Mouse (Mus musculus): ENCODE results near the gene Ism2.
"Not testable (repeated sequence)": the region's sequence is repeated elsewhere in the genome, so short reads cannot be mapped to it uniquely, and the experiment has no call there.

Gene Ism2

DNA sequence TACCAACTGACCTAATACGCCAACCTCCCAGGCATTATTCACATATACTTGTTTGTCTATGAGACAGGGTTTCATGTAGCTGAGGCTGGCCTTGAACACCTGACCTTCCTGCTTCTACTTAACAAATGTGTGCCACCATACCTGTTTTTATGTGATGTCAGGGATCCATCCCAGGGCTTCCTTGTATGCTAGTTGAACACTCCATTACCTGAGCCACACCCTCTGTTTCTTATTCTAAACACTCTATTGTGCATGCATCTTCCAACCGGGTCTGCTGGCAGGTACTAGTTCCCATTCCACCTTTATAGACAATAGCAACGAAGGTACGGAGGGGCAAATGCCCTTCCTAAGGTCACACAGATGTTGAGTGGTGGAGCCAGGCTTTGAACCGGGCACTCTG is 10.4 kb downstream of the Ism2 start:
- no peak for DNase-seq (ENCODE audit: low spot score in 2 of 2)

GRCm38 (mm10) chr12:87284726-87285125 is 14.8 kb downstream of the Ism2 start:
- DNase-seq (ENCODE audit: low spot score in 2 of 2): no peak

DNA sequence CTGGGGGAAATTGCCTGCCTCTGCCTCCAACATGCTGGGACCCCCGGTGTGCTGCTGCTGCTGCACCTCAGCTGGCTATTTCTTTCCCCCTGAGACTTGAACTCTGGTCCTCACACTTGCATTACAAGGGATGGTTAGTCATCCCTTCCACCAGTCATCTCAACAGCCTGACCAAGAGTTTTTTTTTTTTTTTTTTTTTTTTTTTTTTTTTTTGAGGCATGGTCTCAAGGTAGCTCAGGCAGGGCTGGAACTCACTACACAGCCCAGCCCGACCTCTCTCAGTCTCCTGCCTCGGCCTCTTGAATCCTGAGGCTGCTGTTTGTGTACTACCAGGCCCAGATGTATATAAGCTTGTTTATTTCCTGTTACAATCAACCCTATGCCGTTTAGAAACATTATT is 15.2 kb downstream of the Ism2 start:
- DNase-seq (ENCODE audit: low spot score in 2 of 2): no peak

DNA sequence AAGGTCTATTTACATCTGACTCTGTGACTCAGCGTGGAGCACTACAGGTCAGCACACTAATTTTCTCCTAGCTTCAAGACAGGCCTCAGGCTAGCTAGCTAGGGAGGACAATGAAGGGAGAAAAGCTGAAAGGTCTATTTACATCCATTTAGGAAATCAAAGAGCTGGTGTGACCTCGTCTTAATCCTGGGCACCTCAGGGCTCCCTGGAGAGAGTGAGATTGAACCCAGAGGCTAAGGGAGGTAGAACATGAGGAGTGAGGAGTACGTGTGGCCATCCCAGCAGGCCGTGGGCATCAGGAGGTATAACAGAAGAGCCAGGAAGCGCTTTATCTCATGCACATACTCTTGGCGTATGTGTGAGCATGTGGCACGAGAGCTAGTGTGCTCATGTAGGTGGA is 15.8 kb downstream of the Ism2 start:
- DNase-seq (ENCODE audit: low spot score in 2 of 2): no peak

- no peak for DNase-seq (ENCODE audit: low spot score in 2 of 2)
These were observed 16.8 kb downstream of the Ism2 start for GRCm38 (mm10) chr12:87282743-87283142.

GRCm38 (mm10) chr12:87281766-87282165 is 17.7 kb downstream of the Ism2 start:
- no peak for DNase-seq (ENCODE audit: low spot score in 2 of 2)

DNA sequence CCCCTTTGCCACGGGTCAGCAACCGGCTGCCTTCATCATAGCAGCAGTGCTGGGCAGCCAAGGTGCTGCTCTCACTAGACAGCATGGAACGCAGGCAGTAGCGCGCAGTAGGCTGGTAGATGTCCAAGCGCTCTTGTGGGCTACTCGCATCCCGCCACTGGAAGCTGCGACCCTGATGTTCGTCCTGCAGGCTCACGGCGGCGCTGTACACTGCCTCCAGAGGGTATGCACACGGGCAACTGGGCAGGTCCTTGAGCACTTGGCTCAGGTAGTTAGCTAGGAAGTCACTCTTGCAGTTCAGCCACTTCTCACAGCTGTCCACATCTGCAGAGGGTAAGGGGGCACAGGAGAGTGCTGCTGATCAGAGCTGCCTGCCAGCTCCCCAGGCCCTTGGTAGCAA is 19.6 kb downstream of the Ism2 start:
- DNase-seq (ENCODE audit: low spot score in 2 of 2): no peak

- DNase-seq (ENCODE audit: low spot score in 2 of 2): no peak
These were observed 20.2 kb downstream of the Ism2 start for GRCm38 (mm10) chr12:87279350-87279749.

GRCm38 (mm10) chr12:87278118-87278730 is 21.3 kb downstream of the Ism2 start:
- DNase-seq (ENCODE audit: low spot score in 2 of 2): no peak

GRCm38 (mm10) chr12:87277251-87277650 is 22.3 kb downstream of the Ism2 start:
- DNase-seq (ENCODE audit: low spot score in 2 of 2): not testable (repeated sequence)

- no peak for DNase-seq (ENCODE audit: low spot score in 2 of 2)
These were observed 24.4 kb downstream of the Ism2 start for GRCm38 (mm10) chr12:87274853-87275831.

- DNase-seq (ENCODE audit: low spot score in 2 of 2): peak in 1 of 2 experiments; percentile 9
These were observed 31.8 kb downstream of the Ism2 start for GRCm38 (mm10) chr12:87267682-87268081.

DNA sequence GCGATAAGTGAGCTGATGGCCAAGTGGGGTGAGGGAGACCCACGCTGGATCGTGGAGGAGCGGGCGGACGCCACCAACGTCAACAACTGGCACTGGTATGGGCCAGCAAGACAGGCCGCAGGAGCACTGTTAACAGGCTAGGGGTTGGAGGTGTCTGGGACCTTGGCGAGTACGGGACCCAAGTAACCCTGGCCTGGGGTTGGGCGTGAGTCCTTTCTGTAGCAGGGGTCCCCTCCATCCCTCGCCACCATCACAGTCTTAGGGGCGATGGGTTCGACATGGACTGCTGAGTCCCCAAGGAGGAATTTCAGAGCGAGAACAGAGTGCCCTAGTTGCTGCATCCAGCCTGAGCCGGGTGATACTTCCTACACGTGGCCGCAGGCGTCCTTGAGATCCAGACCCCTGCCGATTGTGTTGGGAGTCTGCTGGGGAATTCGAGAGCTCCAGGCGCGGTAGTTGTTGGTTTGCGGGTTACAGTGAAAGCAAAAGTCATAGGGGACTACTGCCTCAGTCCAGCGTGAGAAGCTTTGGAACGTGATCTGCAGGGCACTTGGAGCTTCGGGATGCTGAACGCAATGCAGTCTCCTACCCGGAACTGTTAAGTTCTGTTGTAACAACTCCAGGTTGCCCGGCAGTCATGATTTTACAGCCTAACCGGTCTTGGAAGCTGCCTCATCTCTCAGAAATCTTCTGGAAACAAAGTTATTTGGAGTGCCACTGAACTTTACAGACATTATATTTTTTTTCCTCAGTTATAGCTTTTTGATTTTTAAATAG is 32.5 kb downstream of the Ism2 start:
- DNase-seq (ENCODE audit: low spot score in 2 of 2): no peak

GRCm38 (mm10) chr12:87266108-87266826 is 33.2 kb downstream of the Ism2 start, which contains the start of the genes Vipas39 and Ahsa1:
Vipas39 (minus strand) TSS chr12:87266256.
Ahsa1 (plus strand) TSS chr12:87266479.
- peak; percentile 84 to 86 for DNase-seq (ENCODE audit: low spot score in 2 of 2)

GRCm38 (mm10) chr12:87265444-87265843 is 34.1 kb downstream of the Ism2 start:
- no peak for DNase-seq (ENCODE audit: low spot score in 2 of 2)

DNA sequence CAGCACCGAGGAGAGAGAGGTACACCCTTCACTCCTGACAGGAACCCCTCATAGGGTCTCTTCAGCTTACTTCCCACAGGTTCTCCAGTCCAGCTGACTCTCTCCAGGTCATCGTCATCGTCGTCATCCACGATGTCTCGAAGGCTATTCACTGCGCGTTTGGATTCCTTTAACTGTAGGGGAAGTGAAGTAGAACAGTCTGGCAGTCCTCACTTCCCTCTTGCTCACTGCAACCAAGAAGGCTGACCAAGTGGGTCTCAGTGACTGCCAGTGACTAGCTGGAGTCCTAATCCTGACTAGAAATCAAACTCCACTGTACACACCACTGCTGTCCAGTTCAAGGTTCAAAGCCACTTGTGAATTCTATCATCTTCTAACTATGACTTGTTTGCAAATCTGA is 38.9 kb downstream of the Ism2 start:
- DNase-seq (ENCODE audit: low spot score in 2 of 2): no peak

- no peak for DNase-seq (ENCODE audit: low spot score in 2 of 2)
These were observed 42.9 kb downstream of the Ism2 start for GRCm38 (mm10) chr12:87256629-87257028.

DNA sequence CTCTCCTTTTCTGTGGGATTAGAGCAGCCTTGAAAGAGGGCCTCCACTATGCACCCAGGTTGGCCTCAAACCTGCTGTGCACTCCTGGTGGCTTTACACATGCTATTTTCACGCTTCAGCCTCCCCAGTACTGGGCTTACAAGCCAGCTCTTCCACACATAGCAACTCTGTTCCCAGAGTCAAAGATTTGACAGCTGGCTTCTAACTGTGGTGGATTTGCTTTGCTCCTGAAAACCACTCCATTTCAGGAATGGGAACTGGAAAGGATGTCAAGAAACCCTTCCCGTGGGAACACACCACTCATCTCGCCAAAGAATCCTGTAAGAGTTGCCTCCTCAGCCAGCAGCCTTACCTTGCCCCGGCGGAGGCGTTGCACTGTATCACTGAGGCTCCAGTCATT is 45.6 kb downstream of the Ism2 start:
- no peak for DNase-seq (ENCODE audit: low spot score in 2 of 2)

DNA sequence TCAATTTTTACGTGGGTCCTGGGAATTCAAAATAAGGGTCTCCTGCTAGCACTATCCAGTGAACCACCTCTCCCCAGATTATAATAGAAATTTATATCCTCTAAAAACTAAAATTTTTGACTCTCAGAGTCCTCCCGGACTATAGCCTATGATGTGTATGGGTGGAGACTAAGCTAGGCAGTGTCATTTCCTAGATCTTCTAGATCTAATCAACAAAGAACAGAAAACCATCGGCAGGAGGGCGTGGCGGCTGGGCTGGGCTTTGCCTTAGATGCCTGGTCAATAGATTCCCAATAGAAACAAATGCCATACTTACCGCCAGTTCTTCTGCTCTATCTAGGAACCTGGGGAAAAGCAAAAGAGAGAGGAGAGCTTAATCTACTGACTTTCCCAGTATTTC is 49.3 kb downstream of the Ism2 start:
- DNase-seq (ENCODE audit: low spot score in 2 of 2): no peak

- DNase-seq (ENCODE audit: low spot score in 2 of 2): no peak
These were observed 60.9 kb downstream of the Ism2 start, which contains the start of gene Noxred1 for GRCm38 (mm10) chr12:87238632-87239031. Noxred1 (minus strand) TSS chr12:87238732.

GRCm38 (mm10) chr12:87236882-87237483 is 62.5 kb downstream of the Ism2 start:
- DNase-seq (ENCODE audit: low spot score in 2 of 2): no peak

All from thymus, postnatal 10 days (tissue).